Mouse (Mus musculus) lung, postnatal 36 days (tissue): ENCODE data around the gene Dpm2.
A peak's percentile ranks its signal among the peaks of the same experiment; 100 is the strongest.

Experiments
- DNase-seq: peaks from one replicate; pipeline ENCODE4 v3.0.0; 2022; ENCODE audit warnings: mixed read lengths

The Dpm2 gene

GRCm38 (mm10) chr2:32586871-32587351, 16.3 kb downstream of the Dpm2 start, which contains the start of gene St6galnac4:
Gene St6galnac4 (plus strand): TSS chr2:32587095.
- DNase-seq: peak; percentile 96

DNA sequence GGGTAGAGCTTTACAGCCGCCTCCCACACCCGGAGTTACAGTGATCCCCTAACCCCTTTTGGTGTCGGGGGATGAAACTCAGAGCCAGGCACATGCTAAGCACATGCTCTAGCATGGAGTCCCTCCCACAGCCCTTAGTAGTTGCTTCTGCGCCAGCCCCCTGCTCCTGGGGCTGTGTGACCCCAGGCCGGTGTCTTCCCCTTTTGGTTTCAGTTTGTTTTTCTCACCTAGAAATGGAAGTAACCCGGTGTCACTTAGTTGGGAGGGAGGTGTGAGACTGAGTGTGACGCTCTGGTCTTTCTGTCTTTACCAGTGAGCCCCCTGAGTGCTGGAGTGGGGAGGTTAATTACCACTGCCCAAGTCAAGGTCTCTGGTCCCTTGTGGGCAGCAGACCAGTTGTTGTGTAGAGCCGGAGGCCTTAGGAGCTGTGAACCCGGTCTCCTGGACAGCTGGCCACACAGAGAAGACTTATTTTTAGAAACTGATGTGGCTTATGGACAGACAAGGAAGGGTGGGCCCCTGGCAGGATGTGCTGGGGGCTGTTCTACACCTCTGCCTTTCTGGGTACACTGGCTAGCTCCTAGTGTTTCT, 17.2 kb downstream of the Dpm2 start:
- peak; percentile 56 for DNase-seq

- no peak for DNase-seq
Observed at GRCm38 (mm10) chr2:32589213-32589795, 18.6 kb downstream of the Dpm2 start.

GRCm38 (mm10) chr2:32590224-32590623, 19.6 kb downstream of the Dpm2 start:
- DNase-seq: no peak

- peak; percentile 42 for DNase-seq
Observed at GRCm38 (mm10) chr2:32591249-32591648, 20.6 kb downstream of the Dpm2 start.

DNA sequence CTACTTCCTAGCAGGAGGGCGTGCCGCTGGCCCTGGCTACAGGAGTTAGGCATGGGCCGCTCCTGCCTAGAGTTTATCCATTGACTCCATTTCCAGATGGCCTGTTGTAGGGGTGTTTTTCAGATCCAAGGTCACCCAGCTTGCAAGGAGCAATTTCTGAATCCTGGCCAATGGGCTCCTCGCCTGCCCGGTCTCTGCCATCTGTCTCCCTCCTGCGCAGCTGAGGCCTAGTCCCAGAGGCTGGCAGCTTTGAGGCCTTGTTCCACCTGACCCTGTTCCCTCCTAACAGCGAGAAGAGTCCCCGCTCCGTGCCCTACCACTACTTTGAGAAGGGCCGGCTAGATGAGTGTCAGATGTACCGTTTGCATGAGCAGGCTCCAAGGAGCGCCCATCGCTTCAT, 26.1 kb downstream of the Dpm2 start:
- DNase-seq: no peak

- no peak for DNase-seq
Observed at GRCm38 (mm10) chr2:32597248-32597647, 26.6 kb downstream of the Dpm2 start.

- DNase-seq: no peak
Observed at GRCm38 (mm10) chr2:32597699-32598098, 27.0 kb downstream of the Dpm2 start.

DNA sequence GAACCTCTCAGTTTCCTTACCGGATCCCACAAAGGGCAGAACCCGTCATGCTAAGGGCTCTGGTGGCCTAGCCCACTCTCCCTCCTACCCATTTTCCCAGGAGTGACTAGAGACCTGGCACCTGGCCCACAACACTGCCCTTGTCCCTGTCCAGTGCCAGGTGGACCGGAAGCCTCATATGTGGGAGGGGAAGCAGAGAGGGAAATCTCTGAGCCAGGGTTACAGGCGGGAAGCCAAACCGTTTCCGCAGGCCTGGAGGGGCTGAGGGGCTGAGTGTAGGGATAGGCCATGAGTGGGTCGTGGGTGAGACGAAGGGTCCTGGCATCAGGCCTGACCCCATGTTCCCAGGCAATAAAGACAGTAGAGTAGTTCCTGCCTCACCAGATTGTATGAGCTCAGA, 27.8 kb downstream of the Dpm2 start:
- DNase-seq: no peak

DNA sequence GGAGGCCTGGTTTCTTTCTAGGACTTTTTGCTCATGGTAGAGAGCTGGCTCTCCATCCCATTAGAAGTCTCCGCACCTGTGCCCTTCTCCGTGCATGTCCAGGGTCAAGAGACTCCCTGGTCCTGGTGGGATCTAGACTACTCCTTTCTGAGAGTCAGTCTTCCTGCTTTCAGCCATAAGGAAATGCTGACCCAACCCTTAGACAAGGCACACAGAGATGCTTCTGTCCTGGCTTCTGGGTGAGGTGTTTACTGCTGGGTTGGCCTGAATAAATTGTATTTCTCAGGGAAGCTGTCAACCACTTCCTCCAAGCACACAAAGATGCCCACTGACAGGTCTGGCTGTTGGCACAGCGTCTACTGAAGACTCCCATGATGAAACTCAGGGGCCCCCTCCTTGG, 28.8 kb downstream of the Dpm2 start, which contains the start of gene St6galnac6:
Gene St6galnac6 (plus strand): TSS at position 301 of the 400 bp plus-strand sequence.
- no peak for DNase-seq

- DNase-seq: peak; percentile 74
Observed at GRCm38 (mm10) chr2:32601417-32602065, 30.9 kb downstream of the Dpm2 start.

- peak; percentile 96 for DNase-seq
Observed at GRCm38 (mm10) chr2:32602600-32603054, 32.0 kb downstream of the Dpm2 start.

GRCm38 (mm10) chr2:32604631-32605030, 34.0 kb downstream of the Dpm2 start:
- DNase-seq: no peak

- peak; percentile 91 for DNase-seq
Observed at GRCm38 (mm10) chr2:32606161-32607142, 35.8 kb downstream of the Dpm2 start.

DNA sequence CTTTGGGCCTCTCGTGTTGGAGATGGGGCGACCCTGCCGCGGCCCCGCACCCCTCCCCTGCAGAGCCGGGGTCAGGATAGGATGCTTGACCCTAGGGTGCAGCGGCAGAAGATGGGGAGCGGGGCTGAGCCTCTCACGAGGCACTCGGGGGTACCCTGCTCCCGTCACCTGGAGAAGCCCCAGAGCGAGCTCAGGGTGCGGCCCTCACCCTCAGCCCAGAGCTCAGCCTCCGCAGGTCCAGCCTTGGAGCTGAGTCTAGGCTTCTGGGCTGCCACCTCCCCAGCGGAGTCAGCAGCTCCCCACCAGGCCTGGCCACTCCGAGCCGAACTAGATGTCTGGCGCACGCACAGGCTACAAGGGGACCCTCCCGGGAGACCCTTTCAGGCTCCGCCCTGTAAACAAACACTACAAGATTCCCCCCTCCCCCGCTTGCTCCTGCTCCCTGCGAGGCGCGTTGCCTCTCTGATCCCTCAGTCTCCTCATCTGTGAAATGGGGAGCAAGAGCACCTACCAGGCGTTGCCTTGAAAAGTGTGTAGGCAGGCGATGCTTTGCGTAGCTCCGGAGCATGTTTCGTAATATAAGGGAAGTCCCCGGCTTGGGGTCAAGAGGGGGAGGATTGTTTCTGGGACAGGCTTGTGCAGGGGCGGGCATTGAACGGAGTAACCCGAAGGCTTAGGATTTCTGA, 36.7 kb downstream of the Dpm2 start:
- peak; percentile 81 for DNase-seq

GRCm38 (mm10) chr2:32608141-32608777, 37.6 kb downstream of the Dpm2 start:
- peak; percentile 83 for DNase-seq

DNA sequence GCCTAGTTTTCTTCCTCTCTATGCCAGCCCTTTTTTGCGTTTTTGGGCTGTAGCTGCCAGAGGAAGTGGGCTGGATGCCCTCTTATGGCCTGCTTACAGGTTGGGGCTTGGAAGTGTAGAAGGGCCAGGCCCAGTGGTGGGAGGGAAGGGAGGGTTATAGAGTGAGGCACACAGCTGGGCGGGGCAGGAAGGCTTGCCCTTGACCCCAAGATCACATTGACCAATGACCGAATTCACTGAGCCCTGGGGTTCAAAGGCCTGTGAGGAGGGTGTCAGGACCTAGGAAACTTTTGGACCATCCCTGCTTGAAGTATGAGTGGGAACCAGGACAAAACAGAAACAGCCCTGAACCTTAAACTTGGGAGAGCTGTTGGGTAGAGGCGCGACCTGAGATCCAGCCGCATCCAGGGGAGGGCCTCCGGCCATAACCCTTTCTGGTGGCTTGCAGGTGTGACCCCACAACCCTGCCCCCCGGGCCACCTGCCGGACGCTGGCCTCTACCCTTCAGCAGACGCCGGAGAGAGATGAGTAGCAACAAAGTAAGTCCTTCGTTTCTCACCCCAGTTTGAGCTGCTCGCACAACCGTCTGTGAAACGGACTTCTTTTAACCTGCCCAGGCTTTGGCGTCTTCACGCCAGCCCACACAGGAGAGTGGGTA, 38.2 kb downstream of the Dpm2 start:
- DNase-seq: no peak

DNA sequence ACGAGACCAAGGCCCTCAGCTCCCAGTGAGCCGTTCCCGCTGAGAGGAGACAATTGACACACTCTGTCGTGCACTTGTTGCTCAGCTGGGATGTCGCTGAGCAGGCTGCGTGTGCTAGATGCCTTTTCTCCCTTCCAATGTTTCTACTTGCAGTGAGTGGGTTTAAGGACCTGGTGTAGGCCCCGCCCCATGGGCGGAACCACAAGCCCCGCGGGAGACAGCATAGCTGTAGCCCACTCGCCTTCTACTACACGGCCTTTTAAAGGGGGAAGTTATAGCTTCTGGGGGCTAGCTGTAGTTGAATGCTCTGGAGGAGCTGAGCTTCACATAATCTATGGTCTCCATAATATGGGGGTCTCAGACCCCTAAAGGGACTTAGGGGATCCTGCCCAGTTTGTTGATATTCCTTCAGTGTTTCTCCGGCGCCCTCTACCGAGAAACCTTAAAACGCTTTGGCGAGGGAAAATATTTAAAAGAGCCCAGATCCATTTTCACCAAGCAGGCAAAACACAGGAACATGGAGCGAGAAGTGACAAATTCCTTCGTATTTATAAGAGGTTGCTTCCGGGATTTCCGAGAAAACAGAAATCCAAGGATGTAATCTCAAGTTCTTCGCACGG, 40.1 kb downstream of the Dpm2 start:
- peak; percentile 76 for DNase-seq

GRCm38 (mm10) chr2:32612274-32612673, 41.6 kb downstream of the Dpm2 start:
- DNase-seq: no peak

DNA sequence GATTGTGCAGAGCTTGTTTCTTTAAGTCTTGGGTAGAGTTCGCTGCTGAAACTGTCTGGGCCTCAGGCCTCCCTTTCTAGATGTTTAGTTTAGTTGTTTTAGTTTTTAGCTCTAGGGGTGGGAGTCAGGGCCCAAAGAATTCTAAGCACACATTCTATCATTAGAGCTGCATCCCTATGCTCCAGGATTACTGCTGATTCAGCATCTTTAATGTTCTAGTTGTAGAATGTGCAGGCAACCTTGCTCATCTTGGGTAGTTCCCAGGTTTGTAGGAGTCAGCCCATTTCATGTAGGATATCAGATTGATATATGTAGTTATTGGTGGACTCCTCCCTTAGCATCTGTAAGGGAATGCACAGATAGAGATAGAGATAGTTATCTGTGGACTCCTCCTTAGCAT, 46.5 kb downstream of the Dpm2 start:
- no peak for DNase-seq

DNA sequence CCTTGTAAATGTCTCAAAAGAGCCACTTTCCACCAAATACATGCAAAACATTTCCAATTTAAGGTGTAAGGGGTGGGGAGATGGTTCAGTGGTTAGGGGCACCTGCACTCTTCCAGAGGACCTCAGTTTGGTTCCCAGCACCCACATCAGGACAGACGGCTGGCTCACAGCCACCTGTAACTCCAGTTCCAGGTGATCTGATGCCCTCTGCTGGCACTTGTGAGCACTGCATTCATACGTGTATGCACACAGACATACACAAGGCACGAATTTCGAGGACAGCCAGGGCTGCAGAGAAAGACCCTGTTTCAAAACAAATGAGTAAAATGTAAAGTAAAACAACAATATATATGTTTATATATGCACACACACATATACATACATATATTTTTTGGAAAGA, 46.9 kb downstream of the Dpm2 start:
- no peak for DNase-seq
